Mouse (Mus musculus) kidney, embryonic 14.5 days (tissue): Measurements from ENCODE around the gene Spint5. TPM values are rescaled to one million over a fixed set of nuclear protein-coding genes. Genes with fewer than 3 reads are reported as not detected.

ENCODE experiments used
- ATAC-seq: fragments of 200-750 bp; cut with Nextera tagmentation; 2 replicates; pipeline ENCODE4 v1.8.0; 2017; ENCODE audit warnings: moderate number of reproducible peaks, mild to moderate bottlenecking, moderate TSS enrichment, moderate library complexity; ENCODE audit not compliant: low FRiP score, low TSS enrichment
- H3K27ac ChIP-seq: fragments of 300-500 bp; sonication (generic); 2 replicates; pipeline ENCODE4 v1.5.1; 2014; ENCODE audit warnings: low read depth, mild to moderate bottlenecking, low read length, moderate library complexity, mixed read lengths
- H3K27me3 ChIP-seq: fragments of 300-500 bp; sonication (generic); 2 replicates; pipeline ENCODE4 v1.6.1; 2014; ENCODE audit warnings: mild to moderate bottlenecking, low read length; ENCODE audit not compliant: control insufficient read depth, insufficient read depth
- H3K36me3 ChIP-seq: fragments of 300-500 bp; sonication (generic); 2 replicates; pipeline ENCODE4 v1.6.1; 2014; ENCODE audit warnings: low read length, mixed read lengths; ENCODE audit not compliant: control insufficient read depth, insufficient read depth
- H3K4me1 ChIP-seq: fragments of 300-500 bp; sonication (generic); 2 replicates; pipeline ENCODE4 v1.6.1; 2014; ENCODE audit warnings: low read length, mixed read lengths; ENCODE audit not compliant: control insufficient read depth, insufficient read depth
- H3K4me2 ChIP-seq: fragments of 300-500 bp; sonication (generic); replicated peaks from 2 replicates; pipeline ENCODE4 v1.6.1; 2014; ENCODE audit warnings: low read depth, mild to moderate bottlenecking, low read length
- H3K4me3 ChIP-seq: fragments of 300-500 bp; sonication (generic); 2 replicates; pipeline ENCODE4 v1.5.1; 2014; ENCODE audit warnings: mild to moderate bottlenecking, low read length
- H3K9ac ChIP-seq: fragments of 300-500 bp; sonication (generic); 2 replicates; pipeline ENCODE4 v1.6.1; 2014; ENCODE audit warnings: low read depth, mild to moderate bottlenecking, low read length, moderate library complexity
- H3K9me3 ChIP-seq: fragments of 300-500 bp; sonication (generic); 2 replicates; pipeline ENCODE4 v1.6.1; 2016; ENCODE audit warnings: low read length; ENCODE audit not compliant: control insufficient read depth
- WGBS: fragments of 180-500 bp; shearing (Covaris S2); extraction: QIAGEN DNeasy Blood & Tissue Kit; methylation state at CpG from one replicate; pipeline ENCODE4 v1.1.7; 2014; 5-methylcytosine and 5-hydroxymethylcytosine counted together
- polyA plus RNA-seq: library from polyadenylated mRNA; unstranded; fragments of >200 nt; fragmentation: Nextera tagmentation; extraction: Ambion mirVana; gene quantifications from 2 replicates; pipeline ENCODE4 v1.2.1, GENCODE M21; 2014

Gene Spint5
- polyA plus RNA-seq, 1 experiment from 2014 or later: not detected

DNA sequence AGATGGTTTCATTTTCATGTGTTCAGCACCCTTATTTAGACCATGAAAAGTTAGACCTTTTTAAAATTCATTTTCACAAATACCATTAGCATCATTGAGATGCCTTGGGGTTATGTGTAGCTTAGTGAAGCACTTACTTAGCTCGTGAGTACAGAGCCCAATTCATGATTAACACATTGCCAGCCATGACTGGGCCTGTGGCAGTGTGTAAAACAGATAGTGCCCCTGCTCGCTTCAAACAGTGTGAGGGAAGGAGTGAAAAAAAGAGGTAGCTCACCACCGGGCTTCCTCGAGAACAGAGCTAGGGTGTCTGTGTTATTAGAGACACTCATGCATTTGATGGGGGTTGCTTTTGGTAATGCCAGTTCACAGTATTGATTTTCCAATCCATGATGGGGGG is 33.1 kb downstream of the Spint5 start:
- H3K4me2 ChIP-seq: no peak overlapping the region
- H3K27ac ChIP-seq: no peak overlapping the region
- WGBS: 86% methylated on average over 4 of the region's 4 CpGs
- peaks cover 5% of the 10 kb centered on the region for H3K4me1 ChIP-seq
- no peaks in the 10 kb centered on the region for H3K9me3 ChIP-seq
- no peak for ATAC-seq
- no peak overlapping the region for H3K9ac ChIP-seq
- H3K36me3 ChIP-seq: peaks cover 47% of the 10 kb centered on the region
- H3K27me3 ChIP-seq: no peaks in the 10 kb centered on the region
- no peak overlapping the region for H3K4me3 ChIP-seq

DNA sequence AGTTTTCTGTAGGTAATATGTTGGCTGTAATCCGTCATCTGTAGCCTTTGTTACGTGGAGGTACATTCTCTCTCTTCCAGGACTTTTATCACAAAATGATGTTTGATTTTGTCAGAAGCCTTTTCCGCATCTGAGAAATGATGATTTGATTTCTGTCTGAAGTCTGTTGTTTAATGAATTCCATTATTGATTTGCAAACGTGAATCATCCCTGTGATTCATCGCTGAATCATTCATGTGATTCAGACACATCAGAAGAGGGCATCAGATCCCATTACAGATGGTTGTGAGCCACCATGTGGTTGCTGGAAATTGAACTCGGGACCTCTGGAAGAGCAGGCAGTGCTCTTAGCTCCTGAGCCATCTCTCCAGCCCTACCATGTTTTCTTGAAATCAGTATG is 33.9 kb downstream of the Spint5 start:
- H3K27me3 ChIP-seq: no peaks in the 10 kb centered on the region
- H3K4me2 ChIP-seq: no peak overlapping the region
- no peak overlapping the region for H3K4me3 ChIP-seq
- H3K4me1 ChIP-seq: peaks cover 5% of the 10 kb centered on the region
- no peak overlapping the region for H3K27ac ChIP-seq
- H3K9ac ChIP-seq: no peak overlapping the region
- WGBS: 91% methylated on average over 6 of the region's 6 CpGs
- H3K36me3 ChIP-seq: peaks cover 55% of the 10 kb centered on the region
- H3K9me3 ChIP-seq: no peaks in the 10 kb centered on the region
- ATAC-seq: no peak

DNA sequence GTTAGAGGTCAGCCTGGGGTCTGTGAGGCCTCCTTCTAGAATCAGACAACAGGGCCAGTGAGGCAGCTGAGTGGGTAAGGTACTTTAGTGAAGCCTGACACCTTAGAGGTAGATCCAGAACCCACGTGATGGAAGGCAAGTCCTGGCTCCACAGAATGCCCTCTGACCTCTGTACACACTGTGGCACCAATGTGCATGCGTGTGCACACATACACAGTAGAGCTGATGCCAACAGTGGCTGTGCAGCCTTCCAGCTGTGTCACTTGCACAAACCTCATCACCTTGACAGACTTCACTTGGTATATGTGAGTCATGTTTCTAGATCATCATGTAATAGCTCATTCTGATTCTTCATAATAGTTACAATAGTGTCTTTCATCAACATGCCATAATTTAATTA is 37.3 kb downstream of the Spint5 start:
- Histone ChIP-seq H3K9me3 (no peaks in the 10 kb centered on the region), H3K36me3 (peaks cover 88% of the 10 kb centered on the region), H3K27ac (no peak overlapping the region), H3K4me3 (no peak overlapping the region), H3K4me1 (no peaks in the 10 kb centered on the region), H3K27me3 (no peaks in the 10 kb centered on the region), H3K9ac (no peak overlapping the region), H3K4me2 (no peak overlapping the region)
- ATAC-seq: no peak
- WGBS: 89% methylated on average over 2 of the region's 2 CpGs

DNA sequence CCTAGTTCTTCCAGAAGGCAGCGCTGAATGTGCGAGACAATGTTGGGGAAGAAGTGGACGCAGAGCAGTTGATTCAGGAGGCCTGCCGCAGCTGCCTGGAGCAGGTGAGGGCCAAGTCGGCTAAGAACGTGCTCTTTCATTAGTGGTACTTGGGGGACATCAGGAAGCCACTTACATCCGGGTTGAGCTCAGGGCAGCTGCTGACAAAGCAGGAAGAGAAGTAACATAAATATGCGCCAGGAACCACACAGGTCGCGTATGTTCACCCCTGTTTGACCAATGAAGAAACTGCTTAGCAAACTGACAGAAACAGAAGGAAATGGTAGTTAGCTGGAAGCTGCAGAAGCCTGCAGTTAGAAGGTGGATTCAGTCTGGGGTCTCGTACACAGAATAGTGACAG is 39.0 kb downstream of the Spint5 start:
- H3K27me3 ChIP-seq: no peaks in the 10 kb centered on the region
- ATAC-seq: no peak

DNA sequence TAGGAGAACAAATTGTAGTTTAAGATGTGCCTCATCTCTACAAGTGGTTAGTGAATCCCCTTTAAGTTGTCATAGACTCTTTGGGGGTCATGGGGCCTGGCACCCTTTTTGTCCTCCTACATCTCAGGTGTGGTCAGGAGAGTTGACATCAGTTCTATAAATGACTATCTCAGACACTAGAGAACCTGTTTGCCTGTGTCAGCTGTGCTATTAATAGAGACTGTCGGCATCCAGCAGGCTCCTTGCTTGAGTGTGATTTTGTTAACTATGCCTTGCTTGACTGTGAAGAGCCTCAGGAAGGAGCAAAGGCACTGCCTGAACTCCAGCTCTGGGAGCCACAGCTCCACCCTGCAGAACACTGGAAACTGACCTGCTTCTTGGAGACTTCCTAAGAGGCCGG is 39.7 kb downstream of the Spint5 start:
- no peaks in the 10 kb centered on the region for H3K4me1 ChIP-seq
- no peaks in the 10 kb centered on the region for H3K27me3 ChIP-seq
- no peaks in the 10 kb centered on the region for H3K9me3 ChIP-seq
- peaks cover 93% of the 10 kb centered on the region for H3K36me3 ChIP-seq
- no peak overlapping the region for H3K4me3 ChIP-seq
- H3K4me2 ChIP-seq: no peak overlapping the region
- H3K27ac ChIP-seq: no peak overlapping the region
- 83% methylated on average over 2 of the region's 2 CpGs for WGBS
- no peak for ATAC-seq
- H3K9ac ChIP-seq: no peak overlapping the region

More for the DNA sequence above, 39.0 kb downstream of the Spint5 start:
- Histone ChIP-seq H3K36me3 (peaks cover 92% of the 10 kb centered on the region), H3K27ac (no peak overlapping the region), H3K9me3 (no peaks in the 10 kb centered on the region), H3K9ac (no peak overlapping the region), H3K4me2 (no peak overlapping the region), H3K4me3 (no peak overlapping the region), H3K4me1 (no peaks in the 10 kb centered on the region)
- WGBS: 77% methylated on average over 11 of the region's 11 CpGs

DNA sequence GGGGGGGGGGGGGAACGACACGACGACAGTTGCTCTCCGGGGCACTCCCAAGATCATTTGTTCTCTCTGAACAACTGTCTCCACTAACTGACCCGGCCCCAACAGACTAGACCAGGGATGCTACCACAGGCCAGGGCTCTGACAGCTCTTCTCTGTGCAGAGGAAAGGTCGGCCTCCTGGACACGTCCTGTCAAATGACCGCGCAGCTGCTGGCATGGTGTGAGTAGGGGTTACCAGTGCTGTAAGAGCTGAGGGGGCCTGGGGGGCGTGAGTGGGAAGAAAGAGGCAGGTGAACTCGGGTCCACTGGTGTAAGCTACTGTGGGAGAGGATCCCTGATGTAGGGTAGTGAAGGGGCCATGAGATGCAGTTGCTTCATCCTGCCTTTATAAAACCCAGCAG is 42.7 kb downstream of the Spint5 start:
- H3K9ac ChIP-seq: no peak overlapping the region
- no peaks in the 10 kb centered on the region for H3K27me3 ChIP-seq
- H3K4me2 ChIP-seq: no peak overlapping the region
- peaks cover 96% of the 10 kb centered on the region for H3K36me3 ChIP-seq
- H3K4me3 ChIP-seq: no peak overlapping the region
- 88% methylated on average over 11 of the region's 11 CpGs for WGBS
- no peaks in the 10 kb centered on the region for H3K9me3 ChIP-seq
- H3K27ac ChIP-seq: no peak overlapping the region
- no peak for ATAC-seq
- H3K4me1 ChIP-seq: no peaks in the 10 kb centered on the region

DNA sequence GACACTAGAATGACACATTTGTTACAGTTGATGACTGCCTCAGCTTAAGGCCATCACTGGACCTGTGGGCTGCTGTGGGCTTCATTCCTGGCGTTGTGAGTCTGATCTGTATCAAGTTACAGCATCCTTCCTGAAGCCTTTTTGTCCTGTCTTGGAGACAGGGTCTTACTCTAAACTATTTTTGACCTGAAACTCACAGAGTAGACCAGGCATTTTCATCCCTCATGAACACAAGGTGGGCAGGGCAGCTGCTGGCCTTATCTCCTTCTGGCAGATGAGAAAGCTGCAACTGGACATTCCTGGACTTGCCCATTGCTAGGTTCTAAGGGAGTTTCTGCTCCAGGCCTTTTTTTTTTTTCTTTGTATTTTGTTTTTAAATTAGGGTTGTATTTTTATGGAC is 43.6 kb downstream of the Spint5 start:
- H3K9ac ChIP-seq: no peak overlapping the region
- peaks cover 95% of the 10 kb centered on the region for H3K36me3 ChIP-seq
- no peak overlapping the region for H3K4me2 ChIP-seq
- H3K4me3 ChIP-seq: no peak overlapping the region
- 36% methylated on average over 1 of the region's 1 CpGs for WGBS
- H3K9me3 ChIP-seq: no peaks in the 10 kb centered on the region
- no peaks in the 10 kb centered on the region for H3K4me1 ChIP-seq
- ATAC-seq: no peak
- no peak overlapping the region for H3K27ac ChIP-seq
- H3K27me3 ChIP-seq: no peaks in the 10 kb centered on the region

DNA sequence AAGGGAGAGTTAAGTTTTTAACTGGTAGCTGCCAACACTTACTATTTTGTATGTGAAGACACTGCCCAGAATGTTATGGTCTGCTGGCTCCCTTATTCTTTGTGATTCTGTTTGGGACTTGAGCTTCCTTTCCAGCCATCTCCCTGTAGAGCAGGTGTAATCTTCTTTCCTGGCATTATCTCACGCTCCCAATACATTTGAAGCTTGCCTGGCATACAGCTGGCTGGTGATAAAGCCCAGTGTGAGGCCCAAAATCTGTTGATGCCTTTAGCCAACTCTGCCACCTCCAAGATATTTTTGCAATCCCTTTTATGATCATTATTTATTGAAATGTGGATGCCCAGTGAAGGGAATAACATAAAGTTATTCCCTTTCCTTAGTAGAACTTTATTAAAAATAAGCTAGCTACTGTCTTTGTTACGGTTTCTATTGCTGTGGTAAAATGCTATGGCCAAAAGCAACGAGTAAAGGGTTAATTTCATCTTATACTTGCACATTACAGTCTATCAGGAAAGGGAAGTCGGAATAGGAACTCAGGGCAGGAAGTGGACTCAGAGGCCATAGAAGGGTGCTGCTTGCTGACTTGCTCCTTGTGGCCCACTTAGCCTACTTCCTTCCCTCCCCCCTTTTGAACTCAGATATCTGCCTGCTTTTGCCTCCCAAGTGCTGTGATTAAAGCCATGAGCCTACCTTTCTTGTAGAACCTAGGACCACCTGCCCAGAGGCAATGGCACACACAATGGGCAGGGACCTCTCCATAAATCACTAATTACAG is 45.1 kb downstream of the Spint5 start:
- Histone ChIP-seq H3K27me3 (no peaks in the 10 kb centered on the region), H3K27ac (no peak overlapping the region), H3K4me1 (no peaks in the 10 kb centered on the region), H3K9me3 (no peaks in the 10 kb centered on the region), H3K4me3 (no peak overlapping the region), H3K36me3 (peaks cover 87% of the 10 kb centered on the region), H3K9ac (no peak overlapping the region), H3K4me2 (no peak overlapping the region)
- 86% methylated on average over 4 of the region's 4 CpGs for WGBS
- no peak for ATAC-seq

DNA sequence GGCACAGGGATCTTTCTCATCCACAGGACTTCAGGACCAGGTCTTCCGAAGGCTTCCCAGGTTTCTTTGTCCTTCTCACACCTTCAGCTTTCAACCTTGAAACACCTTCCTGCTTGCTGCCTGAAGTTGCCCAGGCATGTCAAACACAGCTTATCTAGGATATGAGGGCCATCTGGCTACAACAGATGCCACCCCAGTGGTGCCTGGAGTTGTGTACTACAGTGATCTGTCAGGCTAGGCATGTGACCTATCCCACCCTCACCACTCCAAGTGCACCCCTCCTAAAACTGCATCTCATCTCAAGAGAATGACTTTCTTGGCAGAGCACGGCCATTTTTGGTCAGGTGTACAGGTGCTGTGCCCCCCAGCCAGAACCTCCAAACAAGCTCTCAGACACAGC is 46.4 kb downstream of the Spint5 start:
- no peaks in the 10 kb centered on the region for H3K9me3 ChIP-seq
- H3K4me3 ChIP-seq: no peak overlapping the region
- H3K36me3 ChIP-seq: peaks cover 87% of the 10 kb centered on the region
- WGBS: 95% methylated on average over 2 of the region's 2 CpGs
- H3K27me3 ChIP-seq: no peaks in the 10 kb centered on the region
- no peak overlapping the region for H3K4me2 ChIP-seq
- H3K9ac ChIP-seq: no peak overlapping the region
- H3K4me1 ChIP-seq: no peaks in the 10 kb centered on the region
- ATAC-seq: no peak
- H3K27ac ChIP-seq: no peak overlapping the region
